Mouse (Mus musculus) hindbrain, embryonic 12.5 days (tissue): ENCODE measurements around the gene Vmn2r118. TPM values are rescaled to one million over a fixed set of nuclear protein-coding genes. Genes with fewer than 3 reads are reported as not detected.

Experiments
- ATAC-seq: fragments of 200-750 bp; cut with Nextera tagmentation; 2 replicates; pipeline ENCODE4 v1.8.0; 2017; ENCODE audit warnings: moderate TSS enrichment; ENCODE audit not compliant: low FRiP score
- H3K27ac ChIP-seq: fragments of 300-500 bp; sonication (generic); 2 replicates; pipeline ENCODE4 v1.5.1; 2016; ENCODE audit warnings: mild to moderate bottlenecking
- H3K27me3 ChIP-seq: fragments of 300-500 bp; sonication (generic); 2 replicates; pipeline ENCODE4 v1.6.1; 2016; ENCODE audit warnings: mild to moderate bottlenecking
- H3K36me3 ChIP-seq: fragments of 300-500 bp; sonication (generic); 2 replicates; pipeline ENCODE4 v1.6.1; 2016; ENCODE audit warnings: mild to moderate bottlenecking
- H3K4me1 ChIP-seq: fragments of 300-500 bp; sonication (generic); 2 replicates; pipeline ENCODE4 v1.6.1; 2016
- H3K4me2 ChIP-seq: fragments of 300-500 bp; sonication (generic); replicated peaks from 2 replicates; pipeline ENCODE4 v1.6.1; 2016; ENCODE audit warnings: mild to moderate bottlenecking
- H3K4me3 ChIP-seq: fragments of 300-500 bp; sonication (generic); 2 replicates; pipeline ENCODE4 v1.5.1; 2016; ENCODE audit warnings: mild to moderate bottlenecking
- H3K9ac ChIP-seq: fragments of 300-500 bp; sonication (generic); 2 replicates; pipeline ENCODE4 v1.6.1; 2016; ENCODE audit warnings: mild to moderate bottlenecking, moderate library complexity
- H3K9me3 ChIP-seq: fragments of 300-500 bp; sonication (generic); replicated peaks from 2 replicates; pipeline ENCODE4 v1.6.1; 2016; ENCODE audit warnings: mild to moderate bottlenecking
- WGBS: fragments of 180-500 bp; shearing (Covaris S2); methylation state at CpG from one replicate; pipeline ENCODE4 v1.1.7; 2016; 5-methylcytosine and 5-hydroxymethylcytosine counted together
- polyA plus RNA-seq: library from polyadenylated mRNA; unstranded; fragments of >200 nt; fragmentation: Nextera tagmentation; extraction: Ambion mirVana; gene quantifications from 2 replicates; pipeline ENCODE4 v1.2.1, GENCODE M21; 2016

The Vmn2r118 gene
- polyA plus RNA-seq, result not detected in 2 replicates

GRCm38 (mm10) chr17:55625092-55625491, at the start of gene Vmn2r118:
Vmn2r118 (minus strand) TSS chr17:55625192.
- no peaks in the 10 kb centered on the region for H3K4me1 ChIP-seq
- no peaks in the 10 kb centered on the region for H3K27me3 ChIP-seq
- no peak within 1 kb of the TSS for H3K27ac ChIP-seq
- no peak within 1 kb of the TSS for H3K4me2 ChIP-seq
- H3K36me3 ChIP-seq, result no peaks in the 10 kb centered on the region
- no peak within 1 kb of the TSS for H3K9ac ChIP-seq
- no peak within 1 kb of the TSS for H3K4me3 ChIP-seq
- WGBS, result 81% methylated on average over 3 of the region's 3 CpGs
- no peaks in the 10 kb centered on the region for H3K9me3 ChIP-seq
- no peak for ATAC-seq

GRCm38 (mm10) chr17:55661099-55661498, 36.1 kb upstream of the Vmn2r118 start:
- no peaks in the 10 kb centered on the region for H3K9me3 ChIP-seq
- no peak overlapping the region for H3K4me2 ChIP-seq
- H3K9ac ChIP-seq, result no peak overlapping the region
- no peak overlapping the region for H3K27ac ChIP-seq
- H3K36me3 ChIP-seq, result peaks cover 27% of the 10 kb centered on the region
- no peaks in the 10 kb centered on the region for H3K4me1 ChIP-seq
- 88% methylated on average over 2 of the region's 2 CpGs for WGBS
- H3K4me3 ChIP-seq, result no peak overlapping the region
- ATAC-seq, result no peak
- no peaks in the 10 kb centered on the region for H3K27me3 ChIP-seq

DNA sequence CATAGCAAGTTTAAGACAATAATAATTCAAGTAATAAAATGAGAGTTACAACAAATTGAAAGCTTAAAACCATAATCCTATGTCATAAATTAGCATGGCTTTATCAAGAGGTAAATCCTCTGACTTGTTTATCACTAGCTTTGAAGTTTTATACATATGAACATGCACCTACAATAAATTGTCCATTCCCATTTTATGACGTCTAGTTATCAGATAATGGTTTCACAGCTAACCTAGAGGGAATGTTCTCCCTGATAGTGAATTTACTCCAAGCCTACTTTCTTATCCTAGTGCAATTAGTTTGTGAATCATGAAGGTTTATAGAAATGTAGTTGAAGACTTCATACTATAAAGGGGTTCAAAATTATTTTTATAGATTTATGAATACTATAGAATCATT, 34.2 kb downstream of the Vmn2r118 start:
- no peak for ATAC-seq
- H3K9me3 ChIP-seq, result no peaks in the 10 kb centered on the region
- no peaks in the 10 kb centered on the region for H3K27me3 ChIP-seq
- no peak overlapping the region for H3K9ac ChIP-seq
- no peak overlapping the region for H3K4me2 ChIP-seq
- no peaks in the 10 kb centered on the region for H3K4me1 ChIP-seq
- H3K4me3 ChIP-seq, result no peak overlapping the region
- no peak overlapping the region for H3K27ac ChIP-seq
- 76% methylated on average over 1 of the region's 1 CpGs for WGBS
- no peaks in the 10 kb centered on the region for H3K36me3 ChIP-seq

DNA sequence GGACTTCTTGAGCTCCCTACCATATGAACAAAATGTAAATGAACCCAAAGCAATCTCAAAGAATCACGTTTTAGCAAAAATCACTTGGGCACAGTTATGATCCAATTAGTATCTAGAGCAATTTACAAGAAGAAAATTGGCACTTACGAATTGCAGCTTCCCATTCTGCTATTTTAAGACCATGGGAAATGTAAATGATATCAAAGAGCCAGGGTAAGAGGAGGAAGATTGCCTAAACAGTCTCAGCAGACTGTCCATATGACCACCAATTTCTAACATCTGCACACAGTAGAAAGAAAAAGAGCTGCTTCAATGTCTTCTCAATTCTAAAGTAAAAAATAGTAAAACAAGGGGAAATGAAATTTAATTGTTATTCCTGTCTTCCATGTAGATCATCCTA, 63.2 kb downstream of the Vmn2r118 start:
- Histone ChIP-seq H3K4me1 (no peaks in the 10 kb centered on the region), H3K4me3 (no peak overlapping the region), H3K27ac (no peak overlapping the region), H3K36me3 (no peaks in the 10 kb centered on the region), H3K9me3 (no peaks in the 10 kb centered on the region), H3K4me2 (no peak overlapping the region), H3K27me3 (no peaks in the 10 kb centered on the region), H3K9ac (no peak overlapping the region)
- ATAC-seq, result no peak
- 88% methylated on average over 2 of the region's 2 CpGs for WGBS

GRCm38 (mm10) chr17:55548476-55548875, 76.5 kb downstream of the Vmn2r118 start:
- Histone ChIP-seq H3K36me3 (no peaks in the 10 kb centered on the region), H3K9ac (no peak overlapping the region), H3K27ac (no peak overlapping the region), H3K4me3 (no peak overlapping the region), H3K9me3 (no peaks in the 10 kb centered on the region), H3K4me2 (no peak overlapping the region), H3K4me1 (no peaks in the 10 kb centered on the region), H3K27me3 (no peaks in the 10 kb centered on the region)
- ATAC-seq, result no peak
- 88% methylated on average over 1 of the region's 1 CpGs for WGBS

Other genes starting within 250 kb of the Vmn2r118 start
- gene St6gal2, start 179.8 kb downstream of the Vmn2r118 start, polyA plus RNA-seq, result 12.5 and 15.0 TPM in 2 replicates
- gene Pot1b, start 87.4 kb upstream of the Vmn2r118 start, polyA plus RNA-seq, result 10.2 and 11.9 TPM in 2 replicates
- gene Adgre4, start 124.8 kb upstream of the Vmn2r118 start, polyA plus RNA-seq, result 0.08 TPM in 1 of 2 replicates, not detected in the other